Mouse (Mus musculus) thymus, postnatal 25 days (tissue): ENCODE results near the gene Ccdc96.

Source experiments
- DNase-seq: peaks from one replicate; pipeline ENCODE4 v3.0.0; 2022

Gene Ccdc96

DNA sequence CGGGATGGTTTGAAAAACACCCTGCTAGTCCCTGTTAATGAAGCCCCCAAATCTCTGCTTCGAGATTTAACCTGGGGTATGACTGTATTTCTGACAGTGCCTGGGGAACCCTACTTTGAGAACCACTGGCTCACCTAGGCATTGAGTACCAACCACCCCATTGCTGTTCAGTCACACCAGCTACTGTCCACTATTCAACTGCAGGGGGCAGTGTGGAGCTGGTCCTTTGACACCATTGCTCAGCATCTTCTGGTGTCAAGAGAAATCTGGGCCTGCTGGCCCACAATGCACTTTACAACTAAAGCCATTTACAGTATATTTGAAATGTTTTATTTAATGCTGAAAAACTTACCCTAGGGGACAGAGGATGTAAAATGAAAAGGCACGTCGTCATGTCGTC is 10.1 kb upstream of the Ccdc96 start:
- DNase-seq: peak; percentile 73

DNA sequence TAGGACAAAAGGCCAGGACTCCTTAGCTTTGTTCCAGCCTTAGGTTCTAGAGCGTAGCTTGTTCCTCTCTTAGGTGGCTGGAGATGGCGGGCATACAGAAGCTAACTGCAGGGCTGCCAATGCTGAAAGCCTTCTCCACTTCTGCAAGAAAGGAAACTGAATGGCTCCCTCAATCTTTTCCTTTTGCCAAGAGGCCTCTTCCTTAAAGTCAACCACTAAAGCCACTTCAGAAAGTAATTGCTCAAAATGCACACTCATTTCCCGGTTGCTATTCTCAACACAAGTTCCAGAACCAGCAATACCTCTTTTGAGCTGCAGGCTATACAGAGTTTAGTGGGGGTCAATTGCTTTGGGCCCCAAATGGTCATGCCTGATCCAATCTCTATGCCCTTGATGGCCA is 6.9 kb upstream of the Ccdc96 start:
- no peak for DNase-seq

DNA sequence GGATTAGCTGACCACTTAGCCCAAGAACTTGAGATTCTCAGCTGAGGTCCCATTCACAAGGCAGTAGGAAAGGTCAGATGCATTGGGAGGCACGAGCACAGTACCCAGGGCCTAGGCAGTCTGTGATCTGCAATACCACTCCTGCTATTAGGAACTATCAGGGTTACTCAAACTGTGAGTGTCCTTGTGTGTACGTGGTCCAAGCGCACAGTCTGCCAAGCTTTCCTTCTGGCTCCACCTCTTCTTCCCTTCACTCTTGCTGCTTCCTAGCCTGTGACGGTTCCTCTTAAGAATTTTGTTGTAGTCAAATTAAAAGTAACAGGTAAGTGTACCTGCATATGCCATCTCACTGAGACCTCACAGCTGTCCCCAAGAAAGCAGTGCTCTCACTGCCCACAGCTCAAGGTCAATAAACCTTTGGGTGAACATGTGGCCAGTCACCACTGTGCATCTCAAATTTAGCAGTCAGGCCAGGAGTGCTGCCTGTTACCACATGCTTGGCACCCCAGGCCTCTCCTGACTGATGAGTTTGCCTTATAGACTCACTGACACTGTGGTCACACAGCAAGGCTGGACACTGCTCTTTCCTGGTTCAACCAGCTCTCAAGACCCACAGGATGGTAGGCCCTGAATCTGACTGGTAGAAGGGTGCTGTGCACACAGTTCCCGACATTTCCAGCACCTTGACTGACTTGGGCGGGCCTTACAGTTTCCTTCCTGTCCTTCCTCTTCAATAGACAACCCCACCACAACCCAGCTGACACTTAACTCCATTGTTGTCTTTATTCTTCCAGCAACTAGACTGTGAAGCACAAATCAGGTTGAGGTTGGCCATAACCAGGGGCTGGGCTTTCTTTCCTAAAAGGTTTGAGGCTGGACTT is 5.6 kb upstream of the Ccdc96 start:
- DNase-seq: no peak

DNA sequence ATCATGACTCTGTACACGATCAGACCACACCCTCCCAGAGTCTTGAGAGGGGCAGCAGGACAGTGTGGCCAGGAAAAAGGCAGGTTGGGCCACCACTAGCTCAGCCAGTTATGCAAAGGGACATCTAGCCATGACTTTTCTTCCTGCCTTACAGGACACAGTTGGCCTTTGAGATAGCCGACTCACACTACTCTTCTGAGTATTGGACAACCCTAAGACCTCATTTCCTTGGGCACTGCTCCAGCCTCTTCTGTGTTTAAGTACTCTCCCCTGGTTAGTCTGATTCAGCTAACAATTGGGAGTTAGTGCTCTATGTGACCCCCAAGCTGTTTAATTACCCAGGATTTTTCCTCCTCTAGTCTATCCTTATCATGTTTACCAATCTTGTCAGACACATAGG is 4.7 kb upstream of the Ccdc96 start:
- no peak for DNase-seq

DNA sequence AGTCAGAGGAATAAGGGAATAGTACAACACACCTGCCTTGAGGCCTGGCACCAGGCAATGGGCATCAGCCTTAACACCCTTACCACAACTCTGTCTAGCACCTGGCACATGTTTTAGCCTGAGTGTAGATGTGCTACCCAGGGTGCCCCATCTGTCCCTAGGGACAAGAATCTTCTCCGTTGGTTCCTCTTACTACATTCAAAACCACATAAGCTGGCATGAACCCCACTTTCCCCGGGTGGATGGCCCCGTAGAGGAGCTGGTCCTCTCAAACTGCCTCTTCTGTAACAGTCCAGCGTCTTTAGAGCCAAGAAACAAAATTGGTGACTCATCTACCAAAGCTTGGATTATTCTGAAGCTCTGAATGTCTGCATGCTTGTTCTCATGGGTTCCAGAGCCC is 4.0 kb upstream of the Ccdc96 start:
- no peak for DNase-seq

DNA sequence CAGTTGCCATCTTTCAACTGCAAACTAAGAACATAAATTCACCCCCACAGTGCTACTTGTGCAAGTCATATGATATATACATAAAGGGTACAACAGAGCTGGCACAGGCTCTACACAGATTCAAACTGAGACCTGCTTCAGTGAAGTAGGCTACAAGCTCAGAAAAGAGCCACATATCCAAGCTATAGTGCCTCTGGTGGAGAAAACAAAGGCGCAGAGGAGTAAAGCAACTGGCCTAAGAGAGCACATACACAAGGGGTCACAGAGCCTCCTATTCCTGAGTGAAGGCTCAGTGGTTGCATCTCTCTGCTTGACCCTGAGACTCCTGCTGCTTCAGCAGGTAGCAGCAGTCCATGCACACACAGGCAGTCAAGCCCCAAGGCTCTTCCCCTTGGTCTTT is 3.3 kb upstream of the Ccdc96 start:
- no peak for DNase-seq

DNA sequence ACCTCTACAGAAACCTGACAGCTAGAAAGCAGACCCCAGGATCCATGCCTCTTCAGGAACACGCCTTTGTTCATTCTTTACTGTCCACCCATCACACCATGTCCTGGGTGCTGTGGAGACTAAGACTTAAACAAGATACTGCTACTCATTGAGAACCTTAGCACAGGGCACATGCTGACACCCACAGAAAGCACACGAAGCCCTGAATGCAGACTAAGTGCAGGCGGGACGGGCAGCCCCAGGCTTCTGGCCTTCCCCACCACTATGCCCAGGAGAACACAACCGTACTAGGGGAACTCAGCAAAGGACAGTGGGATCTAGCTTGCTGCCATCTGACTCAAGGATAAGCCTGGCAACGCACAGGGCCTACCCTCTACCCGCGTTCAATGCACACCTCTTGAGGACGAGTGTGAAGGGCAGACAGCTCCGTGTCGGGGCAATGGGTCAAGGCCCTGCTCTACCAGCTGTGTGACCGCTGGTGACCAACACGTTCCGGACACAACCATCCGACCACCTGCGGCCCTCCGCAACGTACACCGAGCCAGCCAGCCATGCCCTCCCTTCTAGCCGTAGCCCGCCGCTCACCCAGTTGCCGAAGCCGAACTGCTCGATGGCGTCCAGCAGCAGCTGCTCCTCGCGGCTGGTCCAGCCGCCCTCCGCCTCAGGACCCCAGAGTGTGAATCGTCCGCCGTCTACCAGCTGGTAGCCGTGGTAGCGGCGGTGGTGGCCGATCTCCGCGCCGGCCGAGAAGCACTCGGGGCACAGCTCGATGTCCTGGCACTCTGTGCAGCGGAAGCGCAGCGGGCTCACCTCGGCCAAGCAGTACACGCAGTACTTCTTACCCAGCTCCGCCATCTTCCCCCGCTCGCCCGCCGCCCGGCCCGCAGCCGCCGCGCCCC is 936 bp upstream of the Ccdc96 start:
- peak; percentile 18 for DNase-seq

DNA sequence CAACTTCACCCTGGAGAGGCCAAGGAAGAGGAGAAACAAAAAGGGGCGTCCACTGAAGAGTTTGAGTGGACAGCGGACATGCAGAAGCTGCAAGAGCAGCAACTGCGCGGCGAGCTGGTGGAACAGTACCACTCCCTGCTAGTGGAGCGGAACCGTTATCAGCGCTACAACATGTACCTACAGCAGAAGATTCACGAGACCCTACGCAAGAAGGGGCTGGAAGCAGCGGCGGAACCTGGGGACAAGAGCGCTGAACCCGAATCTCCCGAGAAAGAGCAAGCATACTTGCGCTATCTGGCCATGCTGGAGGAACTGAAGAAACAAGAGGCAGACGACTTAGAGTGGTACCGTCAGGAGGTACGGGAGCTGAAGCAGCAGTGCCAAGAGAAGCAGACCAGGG is 918 bp downstream of the Ccdc96 start:
- DNase-seq: no peak

DNA sequence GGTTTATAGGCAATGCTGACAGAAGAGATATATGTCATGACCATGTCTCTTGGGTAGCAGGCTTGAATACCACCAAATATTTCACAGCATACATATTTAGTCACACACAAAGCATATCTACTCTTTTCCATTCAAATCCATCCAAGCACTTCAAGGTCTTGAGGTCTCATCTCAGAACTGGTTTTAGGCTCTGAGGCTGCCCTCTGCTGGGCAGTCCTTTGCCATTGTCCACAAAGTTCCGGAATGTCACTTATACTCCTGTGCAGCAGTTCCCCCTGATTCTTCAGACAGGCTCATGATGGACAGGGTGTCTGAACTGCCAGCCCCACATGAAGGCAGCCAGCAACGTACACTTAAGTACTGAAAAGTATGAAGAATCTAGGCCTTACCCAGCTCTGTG is 4.8 kb downstream of the Ccdc96 start:
- peak; percentile 28 for DNase-seq

DNA sequence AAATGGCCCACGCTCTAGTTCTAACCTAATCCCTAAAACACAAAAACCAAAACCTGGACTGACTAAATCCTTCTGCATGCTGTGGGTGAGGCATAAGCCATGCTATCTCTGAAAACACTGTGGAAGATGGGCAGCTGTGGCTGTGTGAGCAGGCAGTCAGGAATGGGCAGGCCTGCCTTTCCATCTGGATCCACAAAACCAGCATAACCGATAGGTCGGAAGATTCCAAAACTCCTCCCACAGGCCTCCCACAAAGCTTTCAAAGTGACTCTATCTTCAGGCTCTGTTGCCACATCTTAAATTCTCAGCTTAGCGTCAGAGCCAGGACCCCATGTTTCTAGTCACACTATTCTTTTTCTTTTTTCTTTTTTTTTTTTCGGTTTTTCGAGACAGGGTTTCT is 9.5 kb downstream of the Ccdc96 start:
- no peak for DNase-seq

DNA sequence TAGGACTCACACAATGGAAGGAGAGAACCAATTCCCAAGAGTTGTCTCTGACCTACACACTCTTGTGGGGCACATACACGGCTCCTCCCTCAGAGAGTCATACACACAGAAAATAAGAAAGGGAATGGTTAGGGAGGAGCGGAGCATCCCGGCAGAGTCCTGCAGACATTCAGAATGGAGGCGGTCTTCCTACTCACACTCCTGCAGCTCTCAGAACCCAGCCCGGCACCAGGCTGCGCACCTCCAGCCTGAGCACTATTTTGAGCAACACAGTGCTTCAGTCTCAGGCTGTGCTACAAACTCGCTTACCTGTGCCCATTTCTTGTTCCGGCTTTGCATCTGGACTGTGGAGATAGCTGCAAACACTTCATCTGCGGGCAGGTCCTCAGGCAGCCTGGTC is 10.3 kb downstream of the Ccdc96 start:
- no peak for DNase-seq

DNA sequence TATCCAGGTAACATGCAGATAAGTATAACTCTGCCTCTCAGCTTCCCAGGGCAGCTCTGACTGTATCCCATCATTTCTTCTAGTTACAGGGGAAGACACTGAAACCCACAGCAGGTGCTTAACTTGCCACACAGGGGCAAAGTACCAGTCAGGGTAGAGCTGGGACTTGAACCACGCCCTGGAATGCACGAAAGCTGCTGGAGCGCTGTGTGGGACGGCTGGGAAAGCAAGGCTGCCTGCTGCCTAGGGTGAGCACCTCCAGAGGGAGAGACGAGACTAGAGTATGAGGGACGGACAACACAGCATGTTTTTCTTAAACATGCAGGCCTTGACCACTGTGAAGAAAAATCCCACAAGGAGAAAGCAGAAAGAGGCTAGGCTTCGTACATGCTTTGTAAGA is 20.8 kb downstream of the Ccdc96 start:
- no peak for DNase-seq

DNA sequence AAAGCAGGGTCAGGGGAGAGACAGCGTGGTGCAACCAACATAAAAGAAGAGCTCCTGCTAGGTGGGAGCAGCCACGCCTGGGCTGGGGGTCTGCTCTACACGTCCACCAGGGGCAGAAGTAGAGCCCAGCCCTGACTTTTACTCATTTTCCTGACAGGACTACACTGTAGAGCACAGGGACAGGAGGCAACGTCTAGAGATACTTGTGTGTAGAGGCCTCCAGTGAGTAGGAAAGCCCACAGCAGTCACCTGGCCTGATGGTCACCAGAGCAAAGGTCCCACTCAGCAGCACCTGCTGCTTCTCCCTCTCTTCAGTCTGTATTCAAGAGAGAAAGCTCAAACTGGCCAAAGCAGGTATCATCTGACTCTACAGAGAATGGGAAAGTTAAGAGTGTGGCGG is 21.3 kb downstream of the Ccdc96 start:
- DNase-seq: no peak

DNA sequence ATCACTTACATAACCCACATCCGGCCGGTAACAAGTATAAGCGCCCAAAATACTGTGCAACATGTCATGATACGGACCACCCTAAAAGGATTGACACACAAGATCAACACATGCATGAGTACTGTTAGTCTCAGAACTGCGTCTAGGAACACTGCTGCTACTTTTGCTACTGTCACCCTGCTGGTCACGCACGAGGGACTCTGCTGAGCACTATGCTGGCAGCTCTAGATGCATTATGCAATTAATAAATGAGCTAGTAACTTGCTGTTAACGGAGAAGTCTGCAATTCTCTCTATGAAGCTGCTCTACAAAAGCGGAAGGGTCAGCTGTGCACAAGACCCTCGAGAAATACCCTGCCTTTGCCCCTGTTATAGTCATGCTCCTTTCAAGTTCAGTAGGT is 24.0 kb downstream of the Ccdc96 start:
- DNase-seq: no peak

DNA sequence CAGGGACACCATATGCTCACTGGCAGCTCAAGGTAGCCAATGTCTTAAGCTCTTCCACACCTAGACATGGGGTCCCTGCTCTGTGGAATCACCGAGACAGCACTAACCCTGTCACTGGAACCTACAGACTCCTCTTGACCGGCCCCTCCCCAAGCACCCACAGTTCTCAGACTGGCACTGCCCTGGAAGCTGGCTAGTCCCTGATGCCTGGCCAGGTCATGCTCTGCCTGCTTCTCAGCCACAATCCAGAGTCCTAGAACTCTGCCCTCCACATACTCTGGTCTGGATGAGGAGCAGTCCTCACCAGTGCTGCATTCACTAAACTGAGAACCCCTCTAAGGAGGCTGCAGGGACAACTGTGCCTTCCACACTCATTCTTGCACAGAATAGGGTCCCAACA is 26.6 kb downstream of the Ccdc96 start:
- no peak for DNase-seq

DNA sequence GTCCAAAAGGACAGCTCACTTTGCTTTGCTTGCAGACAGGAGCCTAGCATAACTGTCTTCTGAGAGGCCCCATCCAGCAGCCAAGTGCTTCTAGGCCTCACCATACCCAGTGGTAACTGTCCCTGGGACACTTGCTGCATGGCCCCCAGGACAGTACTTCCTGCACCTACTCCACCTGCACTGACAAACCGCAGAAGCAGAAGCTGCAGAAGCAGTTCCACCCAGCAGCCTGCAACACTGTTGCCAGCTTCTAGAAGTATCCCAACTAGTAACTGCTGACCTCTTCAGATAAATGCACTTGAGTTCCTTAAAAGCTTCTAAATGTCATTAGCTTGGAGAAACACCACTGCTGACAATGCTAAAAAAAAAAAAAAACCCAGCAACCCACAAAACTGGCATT is 30.7 kb downstream of the Ccdc96 start:
- peak; percentile 9 for DNase-seq

DNA sequence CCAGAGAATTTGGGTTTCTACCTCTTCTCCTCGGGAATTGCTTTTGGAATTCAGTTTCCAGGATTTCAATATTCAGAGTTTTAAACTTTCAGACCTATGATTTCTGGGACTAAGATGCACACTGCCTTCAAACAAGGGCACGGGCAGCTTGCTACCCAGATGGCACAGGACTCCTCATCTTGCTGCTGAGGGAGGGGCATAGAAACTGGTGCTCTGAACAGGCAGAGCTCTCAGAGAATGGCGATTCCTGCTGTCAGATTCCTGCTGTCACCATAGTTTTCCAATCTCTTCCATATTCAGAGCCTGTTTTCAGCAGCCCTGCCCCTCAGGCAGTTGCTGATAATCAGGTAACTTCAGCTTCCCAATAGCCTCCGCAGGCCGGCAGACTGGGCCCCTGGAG is 31.2 kb downstream of the Ccdc96 start:
- no peak for DNase-seq

DNA sequence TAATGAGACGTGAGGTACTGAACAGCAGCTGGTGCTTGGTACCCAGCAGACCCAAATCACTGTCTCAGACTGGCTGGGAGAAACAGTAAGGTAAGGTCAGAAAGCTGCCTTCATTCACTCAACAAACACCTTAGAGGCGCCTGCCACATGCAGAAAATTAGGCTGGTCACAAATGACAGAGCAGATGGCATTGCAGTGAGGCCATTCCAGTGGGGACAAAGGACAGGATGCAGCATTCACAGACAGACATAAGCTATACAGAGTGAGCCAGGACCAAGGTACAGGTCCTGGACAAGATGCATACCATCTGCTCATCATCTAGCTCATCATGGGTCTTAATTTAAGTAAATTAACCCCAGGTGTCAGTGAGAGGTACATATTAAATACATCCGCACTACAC is 33.2 kb downstream of the Ccdc96 start:
- DNase-seq: no peak

DNA sequence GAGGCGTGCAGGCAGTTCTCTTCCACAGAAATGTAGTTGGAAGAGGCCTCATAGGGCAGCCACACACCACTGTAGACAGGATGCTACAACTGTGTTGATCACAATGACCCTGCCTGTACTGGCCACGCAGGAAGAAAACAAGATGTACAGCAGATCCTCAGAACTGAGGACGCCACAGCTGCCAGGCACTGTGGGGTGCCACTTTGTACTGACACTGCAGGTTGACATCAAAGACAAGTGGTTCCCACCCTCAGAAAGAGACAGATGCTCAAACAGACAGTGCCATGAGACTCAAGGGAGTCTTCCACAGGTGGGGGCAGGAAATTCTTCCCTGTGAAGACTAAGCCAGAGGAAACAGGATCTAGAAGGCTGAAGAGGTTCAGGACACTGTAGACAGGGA is 35.4 kb downstream of the Ccdc96 start:
- DNase-seq: peak; percentile 40

DNA sequence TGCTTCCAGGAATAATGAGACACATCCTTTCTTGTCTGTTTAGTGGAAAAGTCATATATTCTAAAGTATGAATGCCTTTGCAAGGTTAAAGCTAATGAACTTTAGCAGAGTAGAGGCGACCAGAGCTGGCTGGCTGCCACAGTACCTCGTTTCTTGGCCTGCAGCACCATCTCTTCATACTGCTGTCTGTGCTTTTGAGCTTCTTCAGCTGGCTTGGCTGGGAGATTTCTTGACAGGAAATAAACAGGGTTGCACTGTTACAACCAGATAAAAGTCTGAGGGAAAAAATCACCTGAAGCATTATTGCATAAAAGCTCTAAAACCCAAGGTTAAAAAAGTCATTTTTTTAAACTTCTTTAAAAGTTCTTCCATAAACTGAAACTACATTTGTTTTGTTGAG is 38.4 kb downstream of the Ccdc96 start:
- DNase-seq: no peak

DNA sequence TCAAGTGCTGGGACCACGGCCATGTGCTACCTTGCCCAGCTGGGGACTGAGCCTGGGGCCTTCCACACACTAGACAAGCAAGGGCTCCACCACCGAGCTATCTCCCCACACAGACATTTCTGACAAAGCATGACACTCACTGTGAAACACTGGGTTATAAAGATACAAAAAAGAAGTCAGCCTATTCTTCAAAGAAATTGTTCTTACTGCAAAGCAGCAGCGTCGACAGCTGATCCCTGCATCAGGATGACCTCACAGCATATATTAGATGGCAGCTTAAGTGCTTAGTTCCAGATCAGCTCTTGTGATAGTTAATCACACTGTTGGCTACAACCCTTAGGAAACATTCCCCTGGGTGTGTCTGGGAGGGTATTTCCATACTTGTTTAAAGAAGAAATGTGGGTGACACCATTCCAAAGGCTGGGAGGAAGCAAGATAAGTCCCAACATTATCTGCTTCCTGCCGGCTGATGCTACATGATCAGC is 38.9 kb downstream of the Ccdc96 start:
- DNase-seq: no peak

DNA sequence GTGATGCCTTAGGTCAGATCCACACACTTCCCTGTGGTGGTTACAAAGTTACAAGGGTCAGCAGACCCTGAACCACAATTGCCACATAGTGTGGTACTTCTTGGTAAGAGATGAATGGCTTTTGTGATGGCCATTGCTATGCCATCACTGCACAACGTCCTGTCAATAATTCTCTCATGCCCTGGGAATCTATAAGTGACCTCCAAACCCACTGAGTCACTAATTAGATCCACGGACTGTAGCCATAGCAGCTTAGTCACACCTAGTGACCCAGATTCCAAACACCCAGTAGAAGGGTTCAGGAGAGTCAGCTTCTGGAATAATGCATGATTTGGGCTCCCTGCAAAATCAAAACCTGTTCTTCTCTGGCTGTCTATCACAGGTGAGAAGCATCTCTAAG is 40.8 kb downstream of the Ccdc96 start:
- no peak for DNase-seq

DNA sequence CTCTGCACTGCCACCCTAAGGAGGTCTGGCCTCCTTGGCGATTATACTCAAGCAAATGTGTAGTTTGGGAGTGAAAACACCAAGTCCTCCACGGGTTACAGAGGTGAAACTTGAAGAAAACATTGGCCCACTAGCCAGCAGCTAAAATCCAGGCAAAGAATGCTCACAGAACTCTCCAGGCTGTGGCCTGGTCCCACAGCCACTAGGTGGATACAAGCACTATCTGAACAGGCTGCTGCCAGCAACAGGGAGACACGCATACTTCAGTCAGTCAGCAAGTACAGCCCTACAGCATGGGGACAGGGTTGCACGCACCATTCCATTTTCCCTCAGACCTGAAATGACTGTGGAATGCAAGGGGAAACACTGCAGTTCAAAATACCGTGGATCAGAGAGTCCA is 41.9 kb downstream of the Ccdc96 start:
- DNase-seq: no peak

DNA sequence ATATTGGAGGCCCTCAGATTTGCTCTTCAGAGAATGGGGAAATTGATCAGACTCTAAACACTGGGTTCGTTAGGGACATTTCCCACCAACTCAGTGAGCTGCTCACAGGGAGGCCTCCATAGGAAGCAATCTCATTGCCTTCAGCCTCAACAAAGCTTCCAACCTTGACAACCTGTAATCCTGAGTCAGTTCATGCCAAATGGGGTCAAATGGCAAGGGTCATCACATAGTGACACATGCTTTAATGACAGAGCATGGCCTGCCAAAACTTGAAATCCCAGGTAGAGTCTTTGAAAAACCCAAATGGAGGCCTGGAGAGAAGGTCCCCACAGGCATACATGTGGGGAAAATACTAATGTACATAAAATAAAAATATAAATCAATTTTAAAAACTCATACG is 42.5 kb downstream of the Ccdc96 start:
- no peak for DNase-seq
